ENCODE assay signal across 17 mouse cellular contexts in the genomic region with DNA sequence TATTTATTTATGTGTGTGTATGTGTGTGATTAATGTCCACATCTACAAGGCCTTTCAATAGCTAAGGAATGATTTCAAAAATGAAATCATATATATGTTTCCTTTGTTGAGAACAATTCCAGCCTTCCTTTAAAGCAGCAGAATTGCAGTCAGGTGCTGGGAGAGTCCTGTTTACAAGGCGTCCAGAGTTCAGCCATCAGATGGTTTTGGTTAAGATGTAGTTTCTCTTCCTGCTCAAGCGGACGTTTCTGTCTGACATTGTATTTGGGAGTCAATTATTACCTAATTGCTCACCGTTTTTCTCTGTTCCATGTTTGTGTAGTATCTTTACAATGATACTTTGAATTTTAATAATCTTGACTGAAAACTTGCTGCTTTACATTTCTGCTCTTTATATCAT.
"Had no signal": no experiment of that assay in that cellular context is flagged by ENCODE, and none has a peak within 500 bp of the region (broad histone marks: within the 10 kb centered on the region; RNA-seq: fewer than 3 reads in every experiment).

No protein-coding gene starts in this region.

- DNase-seq: kidney, adult 9 months; kidney, postnatal 25 days; layer of hippocampus, adult 9-11 months; lung, adult 18-20 months; lung, postnatal 14 days; lung, postnatal 4 days; midbrain, embryonic 14.5 days; thymus, adult 18-20 months; thymus, postnatal 36 days had no signal

- H3K4me1 ChIP-seq: limb, embryonic 12.5 days; liver, embryonic 12.5 days; liver, embryonic 15.5 days; lung, embryonic 15.5 days had no signal

- H3K9me3 ChIP-seq: limb, embryonic 12.5 days; limb, embryonic 15.5 days; liver, embryonic 12.5 days; liver, embryonic 15.5 days; lung, embryonic 15.5 days had no signal

- H3K4me2 ChIP-seq: limb, embryonic 12.5 days; limb, embryonic 15.5 days; liver, embryonic 12.5 days; liver, embryonic 15.5 days; lung, embryonic 15.5 days; midbrain, embryonic 11.5 days had no signal

- ATAC-seq: liver, embryonic 12.5 days had no signal

- H3K27ac ChIP-seq: kidney, postnatal 0 days; layer of hippocampus, adult 2 months; limb, embryonic 12.5 days; limb, embryonic 15.5 days; liver, embryonic 12.5 days; liver, embryonic 15.5 days; lung, embryonic 15.5 days had no signal

- H3K4me3 ChIP-seq: layer of hippocampus, adult 2 months; limb, embryonic 12.5 days; limb, embryonic 15.5 days; liver, embryonic 12.5 days; liver, embryonic 15.5 days; lung, embryonic 15.5 days had no signal

- H3K9ac ChIP-seq: limb, embryonic 12.5 days; limb, embryonic 15.5 days; liver, embryonic 12.5 days; liver, embryonic 15.5 days; lung, embryonic 15.5 days had no signal

- H3K27me3 ChIP-seq: limb, embryonic 12.5 days; limb, embryonic 15.5 days; liver, embryonic 12.5 days; liver, embryonic 15.5 days; lung, embryonic 15.5 days had no signal

- H3K36me3 ChIP-seq: limb, embryonic 12.5 days; limb, embryonic 15.5 days; liver, embryonic 12.5 days; liver, embryonic 15.5 days; lung, embryonic 15.5 days had no signal
